Mouse (Mus musculus): ENCODE measurements at regions not wholly inside any gene's neighbourhood (a gene's known extent, or its start where the extent isn't known, plus 50 kb on each side); places are given as distances from the start of the nearest gene placed in this dataset.

- no peak for DNase-seq (ENCODE audit: low spot score)
These were observed 153.2 kb downstream of the Matn1 start for GRCm38 (mm10) chr4:131097421-131097820.

GRCm38 (mm10) chr4:131100093-131100795 is 156.1 kb downstream of the Matn1 start:
- DNase-seq (ENCODE audit: low spot score) = no peak

DNA sequence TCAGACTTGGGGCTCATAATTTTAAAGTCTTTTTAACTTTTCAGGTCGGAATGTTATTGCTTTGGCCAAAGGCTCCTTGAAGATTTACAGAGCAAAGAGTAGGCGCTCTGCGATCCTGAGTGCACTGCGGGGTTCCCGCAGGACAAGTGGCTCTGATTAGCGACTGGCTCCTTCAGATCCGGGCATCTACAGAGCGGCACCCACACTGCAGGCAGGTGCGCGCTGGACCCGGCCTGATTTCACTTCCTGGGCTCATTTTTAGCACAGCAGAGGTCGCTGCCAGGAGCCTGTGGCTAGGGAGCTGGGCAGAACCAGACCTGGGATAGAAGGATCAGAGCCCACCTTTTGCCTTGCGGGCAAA is 156.6 kb downstream of the Matn1 start:
- no peak for DNase-seq (ENCODE audit: low spot score)

GRCm38 (mm10) chr4:131102163-131102562 is 158.0 kb downstream of the Matn1 start:
- no peak for DNase-seq (ENCODE audit: low spot score)

DNA sequence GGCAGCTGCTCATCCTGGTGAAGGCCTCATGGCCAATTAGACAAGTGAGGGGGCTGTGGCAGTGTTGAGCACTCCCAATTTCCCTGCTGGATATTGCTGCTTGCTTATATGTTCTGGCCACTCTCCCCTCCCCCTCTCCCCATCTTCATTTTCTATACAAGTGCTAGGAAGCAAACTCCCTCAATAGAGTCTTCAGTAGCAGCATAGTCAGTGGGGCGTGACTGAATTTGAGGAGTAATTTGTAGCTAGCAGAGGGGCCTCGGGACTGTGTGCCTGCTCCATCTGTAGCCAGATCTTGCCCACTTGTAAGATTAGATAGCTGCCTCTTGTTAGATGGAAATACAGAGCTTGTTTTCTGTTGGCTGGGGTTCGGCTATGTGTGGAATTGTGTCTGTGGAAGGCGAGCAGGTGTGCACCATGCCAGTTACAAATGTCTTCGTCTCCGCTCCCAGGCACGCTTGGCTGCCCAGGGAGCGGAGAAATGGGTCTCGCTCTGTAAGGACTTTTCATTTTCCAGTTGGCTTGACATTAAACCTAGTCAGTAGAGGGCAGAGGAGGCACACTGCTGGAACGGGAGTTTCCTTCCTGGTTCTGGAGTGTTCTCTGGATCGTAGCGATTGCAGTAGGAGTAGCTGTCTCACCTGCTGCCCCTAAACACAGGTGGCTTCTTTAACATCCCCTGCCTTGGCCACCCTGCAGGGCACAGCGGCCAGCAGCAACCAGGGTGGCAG is 163.1 kb downstream of the Matn1 start:
- no peak for DNase-seq (ENCODE audit: low spot score)

GRCm38 (mm10) chr4:131112536-131112935 is 168.4 kb downstream of the Matn1 start:
- DNase-seq (ENCODE audit: low spot score) = no peak

DNA sequence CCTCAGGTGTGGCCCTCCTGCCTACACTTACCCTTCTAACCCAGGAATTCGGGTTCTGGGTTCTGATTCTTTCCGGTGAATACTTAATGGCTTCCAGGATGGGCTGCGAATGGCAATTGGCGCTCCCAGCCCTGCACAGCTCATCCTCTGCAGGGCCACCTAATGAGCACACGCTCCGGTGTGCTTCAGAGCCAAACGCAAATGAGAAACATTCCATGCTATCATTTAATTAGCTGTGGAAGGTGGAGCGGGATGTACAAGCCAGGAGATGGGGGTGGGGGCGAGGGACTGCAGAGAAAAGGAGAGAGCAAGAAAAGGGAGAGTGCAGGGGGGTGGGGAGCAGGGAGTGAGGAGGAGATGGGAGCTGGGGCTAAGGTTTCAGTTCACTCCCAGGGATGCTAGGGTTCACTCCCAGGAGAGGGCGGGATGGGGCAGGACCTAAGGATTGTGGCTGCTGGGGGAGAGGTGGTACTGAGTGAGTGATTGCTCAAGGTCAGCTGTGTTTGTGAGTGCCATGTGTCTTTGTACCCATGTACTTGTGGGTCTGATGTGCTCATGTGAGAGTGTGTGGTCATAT is 169.6 kb downstream of the Matn1 start:
- no peak for DNase-seq (ENCODE audit: low spot score)

DNA sequence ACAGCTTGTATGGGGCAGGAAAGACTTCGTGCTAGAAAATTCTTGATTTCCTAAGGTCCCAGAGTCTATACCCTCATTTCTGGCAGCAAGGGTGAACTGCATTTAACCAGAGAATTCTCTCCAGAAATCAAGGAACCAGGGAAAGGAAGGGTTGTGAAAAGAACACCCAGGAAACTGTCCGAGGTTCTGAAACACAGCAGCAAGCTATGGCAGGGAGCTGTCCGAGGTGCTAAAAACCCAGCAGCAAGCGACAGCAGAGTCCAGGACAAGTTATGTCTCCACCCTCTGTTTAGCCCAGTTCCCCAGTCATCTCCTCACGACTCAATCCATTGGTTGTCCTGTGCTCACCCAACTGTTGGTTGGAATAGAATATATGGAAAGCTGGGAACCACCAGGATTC is 171.1 kb downstream of the Matn1 start:
- peak; percentile 76 for DNase-seq (ENCODE audit: low spot score)

- DNase-seq (ENCODE audit: low spot score) = no peak
These were observed 174.4 kb downstream of the Matn1 start for GRCm38 (mm10) chr4:131118586-131118985.

GRCm38 (mm10) chr4:131119621-131120020 is 175.4 kb downstream of the Matn1 start:
- DNase-seq (ENCODE audit: low spot score) = no peak

DNA sequence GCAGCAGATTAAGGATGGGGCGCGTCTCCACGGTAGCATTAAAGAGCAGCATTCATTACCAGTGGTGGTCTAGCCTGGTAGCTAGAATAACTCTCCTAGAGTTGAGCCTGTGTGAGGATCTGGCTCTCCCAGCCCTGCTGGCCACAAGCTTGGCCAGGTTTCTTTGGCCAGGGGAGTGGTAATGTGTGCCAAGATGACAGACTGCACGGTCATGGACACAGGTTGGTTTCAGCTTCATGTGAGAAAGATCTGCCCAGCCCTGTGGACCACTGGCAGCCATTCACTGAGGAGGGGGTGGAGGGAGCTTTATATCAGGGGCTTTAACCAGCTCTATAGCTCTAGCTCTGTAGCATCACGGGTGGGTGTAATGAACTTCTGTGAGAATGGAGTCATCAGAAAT is 176.5 kb downstream of the Matn1 start:
- no peak for DNase-seq (ENCODE audit: low spot score)

- no peak for DNase-seq (ENCODE audit: low spot score)
These were observed 181.8 kb downstream of the Matn1 start for GRCm38 (mm10) chr4:131125975-131126374.

- no peak for DNase-seq (ENCODE audit: low spot score)
These were observed 182.7 kb downstream of the Matn1 start for GRCm38 (mm10) chr4:131126901-131127300.

GRCm38 (mm10) chr4:131128646-131129045 is 184.5 kb downstream of the Matn1 start:
- DNase-seq (ENCODE audit: low spot score) = no peak

DNA sequence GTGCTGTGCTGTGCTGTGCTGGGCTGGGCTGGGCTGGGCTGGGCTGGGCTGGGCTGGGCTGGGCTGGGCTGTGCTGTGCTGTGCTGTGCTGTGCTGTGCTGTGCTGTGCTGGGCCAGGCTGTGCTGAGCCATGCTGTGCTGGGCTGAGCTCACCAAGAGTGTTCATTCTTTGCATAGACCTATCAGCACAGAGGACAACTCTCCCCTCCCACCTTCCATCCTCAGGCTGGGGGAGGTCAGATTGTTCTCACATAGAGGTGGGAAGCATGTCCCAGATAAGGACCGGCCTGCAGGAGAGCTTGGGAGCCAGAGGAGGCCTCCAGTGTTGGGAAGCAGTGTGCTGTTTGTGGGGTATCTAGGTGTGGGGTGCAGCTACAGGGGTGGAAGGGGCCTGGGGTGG is 188.0 kb downstream of the Matn1 start:
- DNase-seq (ENCODE audit: low spot score) = no peak

DNA sequence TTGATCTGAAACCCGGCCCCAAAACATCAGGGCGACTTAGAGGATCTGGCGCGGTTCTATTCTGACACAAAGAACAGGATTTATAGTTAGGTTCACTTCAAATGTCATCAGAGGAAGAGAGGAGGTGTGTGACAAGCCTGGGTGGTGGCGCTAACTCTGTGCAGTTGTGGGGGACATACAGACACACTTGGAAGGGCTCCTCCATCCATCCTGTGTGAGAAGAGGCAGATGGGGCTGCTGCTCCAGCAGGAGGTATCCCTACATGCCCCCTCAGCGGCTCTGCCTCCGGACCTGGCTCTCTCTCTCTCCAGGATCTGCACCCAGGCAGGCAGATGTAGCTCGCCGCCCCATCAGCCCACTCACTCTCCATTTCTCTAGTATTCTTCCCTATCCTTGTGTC is 188.6 kb downstream of the Matn1 start:
- no peak for DNase-seq (ENCODE audit: low spot score)

- no peak for DNase-seq (ENCODE audit: low spot score)
These were observed 191.7 kb downstream of the Matn1 start for GRCm38 (mm10) chr4:131135841-131136240.

DNA sequence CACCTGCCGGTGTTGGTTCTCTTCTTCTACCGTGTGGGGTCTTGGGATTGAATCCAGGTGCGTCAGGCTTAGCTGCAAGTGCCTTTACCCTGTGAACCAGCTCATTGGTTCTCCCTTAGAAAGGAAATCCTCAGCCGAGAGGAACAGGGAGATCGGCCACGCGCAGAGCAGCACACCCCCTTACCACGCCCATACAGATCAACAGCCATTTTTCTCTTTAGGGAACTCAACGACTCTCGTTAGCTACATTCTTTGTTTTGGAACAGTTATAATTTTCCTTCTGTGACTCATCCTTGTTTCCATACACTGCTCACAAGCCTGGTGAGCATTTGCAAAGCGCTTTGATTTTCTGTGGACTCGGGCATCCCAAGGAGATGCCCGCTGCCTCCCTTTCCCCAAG is 194.7 kb downstream of the Matn1 start:
- DNase-seq (ENCODE audit: low spot score) = no peak

DNA sequence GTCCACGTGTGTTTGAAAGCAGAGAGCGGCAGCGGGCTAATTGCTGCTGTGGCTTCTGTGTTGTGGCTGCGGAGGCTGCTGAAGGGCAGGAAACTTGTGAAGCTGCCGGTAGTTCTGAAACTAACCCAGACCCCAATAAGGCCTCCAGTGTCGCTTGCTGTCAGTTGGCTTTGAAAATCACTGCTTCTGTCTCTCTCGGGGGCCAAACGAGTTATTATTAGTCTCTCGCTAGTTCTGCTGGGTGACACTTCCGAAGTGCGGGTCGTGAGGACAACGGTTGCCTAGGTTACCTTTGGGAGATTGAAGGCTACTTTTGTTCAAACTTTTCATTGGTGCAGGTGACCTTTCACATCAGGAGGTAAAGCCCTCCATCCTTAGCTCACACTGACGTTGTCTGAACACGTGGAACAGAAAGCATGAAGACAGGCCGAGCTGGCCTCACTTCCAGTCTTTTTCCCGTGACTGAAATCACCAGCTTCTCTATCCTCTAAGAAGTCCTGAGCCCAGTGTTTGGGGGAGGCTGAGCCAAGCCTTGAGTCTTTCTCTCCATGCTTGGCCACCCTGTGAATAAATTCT is 197.8 kb downstream of the Matn1 start:
- DNase-seq (ENCODE audit: low spot score) = no peak

DNA sequence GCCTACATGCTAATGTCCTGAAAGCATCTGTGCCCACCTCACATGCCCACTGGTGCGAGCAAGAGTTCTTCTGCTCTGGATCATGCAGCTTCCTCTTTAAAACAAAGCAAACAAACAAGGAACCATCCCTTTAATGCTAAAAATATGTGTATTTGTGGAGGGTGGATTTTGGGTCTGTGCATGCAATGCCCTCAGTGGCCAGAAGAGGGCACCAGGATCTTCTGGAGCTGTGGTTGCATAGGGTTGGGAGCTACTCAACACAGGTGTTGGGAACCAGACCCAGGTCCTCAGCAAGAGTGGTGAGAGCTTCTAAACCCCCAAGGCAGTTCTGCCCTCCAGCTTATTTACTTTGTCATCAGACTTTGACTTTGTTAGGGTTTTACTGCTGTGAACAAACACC is 201.3 kb downstream of the Matn1 start:
- no peak for DNase-seq (ENCODE audit: low spot score)

DNA sequence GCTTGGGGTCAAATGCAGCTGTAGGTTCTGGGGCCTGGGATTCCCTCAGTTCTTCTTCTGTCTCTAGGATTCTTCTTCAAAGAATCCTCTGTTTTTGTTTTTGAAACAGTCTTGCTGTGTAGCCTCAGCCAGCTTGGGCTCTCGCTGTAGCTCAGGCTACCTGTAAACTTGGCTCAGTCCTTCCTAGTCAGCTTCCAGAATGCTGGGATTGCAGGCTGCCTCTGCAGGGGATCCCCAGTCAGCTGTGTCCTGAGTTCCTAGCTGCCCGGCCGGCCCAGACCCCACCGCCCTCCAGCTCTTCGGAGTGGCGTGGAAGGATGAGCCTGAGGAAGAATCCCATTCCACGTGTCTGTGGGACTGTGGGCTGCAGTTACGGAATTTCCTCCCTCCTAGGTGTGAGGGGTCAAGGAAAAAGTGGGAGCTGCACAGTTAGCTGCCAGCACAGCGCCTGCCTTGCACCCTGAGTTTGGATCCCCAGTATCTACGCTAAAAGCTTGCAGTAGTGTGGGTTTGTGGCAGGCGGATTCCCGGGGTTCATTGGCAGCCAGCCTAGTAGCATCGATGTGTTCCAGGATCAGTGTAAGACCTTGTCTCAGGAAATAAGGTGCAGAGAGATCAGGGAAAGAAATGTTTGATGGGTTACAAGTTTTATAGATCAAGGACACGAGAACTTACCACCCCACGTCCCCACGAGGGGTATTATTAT is 204.0 kb downstream of the Matn1 start:
- no peak for DNase-seq (ENCODE audit: low spot score)

- no peak for DNase-seq (ENCODE audit: low spot score)
These were observed 205.3 kb downstream of the Matn1 start for GRCm38 (mm10) chr4:131149466-131149865.

GRCm38 (mm10) chr4:131159712-131160111 is 215.5 kb downstream of the Matn1 start:
- DNase-seq (ENCODE audit: low spot score) = no peak

Data from ovary, postnatal 36 days (tissue).